Mouse (Mus musculus) E14TG2a.4 (cell line): ENCODE measurements around the gene Tmem230.

Experiments
- CTCF ChIP-seq: conservative IDR thresholded peaks from 2 replicates; pipeline ENCODE4 v1.5.1; 2014; ENCODE audit warnings: low read length
- POU5F1 ChIP-seq: IDR thresholded peaks from 2 replicates; pipeline ENCODE4 v1.6.1; 2014; ENCODE audit warnings: low read length, borderline replicate concordance

DNA sequence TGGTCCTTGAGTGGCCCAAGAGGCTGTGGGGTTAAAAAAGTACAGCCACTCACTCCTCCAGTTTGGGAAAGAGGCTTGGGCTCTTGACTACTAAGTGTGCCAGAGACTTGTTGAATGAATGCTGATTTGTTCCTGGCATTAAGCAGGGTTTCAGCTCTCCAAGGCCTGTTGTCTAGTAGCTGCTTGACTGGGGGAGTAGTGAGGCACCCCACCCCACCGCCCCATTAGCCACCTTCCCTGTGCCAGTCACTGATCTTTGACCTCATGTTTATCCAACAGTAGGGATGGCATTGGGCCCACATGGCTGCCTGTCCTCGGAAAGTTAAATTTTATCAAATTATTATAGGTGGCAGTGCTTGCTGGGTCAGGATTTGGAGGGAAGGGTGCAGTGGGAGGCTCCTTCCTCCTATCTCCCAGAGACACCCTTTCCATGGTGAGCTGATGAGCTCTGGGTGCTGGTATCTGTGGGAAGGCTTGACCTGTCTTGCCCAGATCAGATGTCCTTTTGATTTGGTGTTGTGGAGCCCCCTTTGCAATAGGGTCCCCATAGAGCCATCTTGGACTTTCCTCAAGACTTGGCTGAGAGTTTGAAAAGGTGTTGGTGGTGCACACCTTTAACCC lies 22.8 kb upstream of the Tmem230 start:
- TF ChIP-seq CTCF (no peak), POU5F1 (no peak)
